Mouse (Mus musculus): Measurements from ENCODE around the gene Atl2.

Atl2 gene

DNA sequence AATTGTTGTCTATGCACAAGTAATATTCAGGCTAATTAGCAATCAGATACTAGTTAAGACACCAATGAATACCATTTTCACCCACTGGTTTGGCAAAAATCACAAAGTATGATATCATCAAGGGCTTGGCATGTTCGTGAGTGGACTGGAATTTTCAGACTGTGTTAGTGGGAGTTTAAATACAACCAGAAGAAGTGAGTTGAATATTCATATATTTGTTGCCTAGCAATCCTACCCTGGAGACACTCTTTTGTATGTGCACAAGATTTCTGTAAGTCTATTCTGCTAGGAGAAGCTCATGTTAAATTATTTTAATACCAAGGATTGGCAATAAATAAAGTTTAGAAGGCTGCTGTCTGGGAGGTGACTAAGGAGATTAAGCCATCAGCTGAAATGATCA is 71.5 kb downstream of the Atl2 start:
- no peak for DNase-seq (ENCODE audit: inconsistent age in 2 of 2, low spot score in 1 of 2)

GRCm38 (mm10) chr17:79818884-79819283 is 77.0 kb downstream of the Atl2 start:
- no peak for DNase-seq (ENCODE audit: inconsistent age in 2 of 2, low spot score in 1 of 2)

DNA sequence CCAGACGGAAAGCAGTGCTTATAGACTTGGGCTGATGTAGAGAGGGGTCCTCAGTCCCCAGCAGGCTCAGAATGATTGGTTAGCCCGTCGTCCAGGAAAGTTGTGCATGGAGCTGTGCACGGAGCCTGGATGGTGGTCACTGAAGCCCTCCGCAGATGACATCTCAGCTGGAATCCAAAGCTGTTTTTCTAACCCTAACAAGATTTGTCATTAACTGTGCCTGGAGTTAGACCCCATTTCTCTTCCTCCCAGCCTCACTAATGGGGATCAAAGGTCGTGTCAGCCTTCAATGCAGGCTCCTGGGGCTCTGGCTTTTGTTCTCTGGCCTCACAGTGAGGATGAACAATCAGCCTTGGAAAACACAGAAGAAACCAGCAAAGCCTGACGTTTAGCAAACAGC is 77.9 kb downstream of the Atl2 start:
- DNase-seq (ENCODE audit: inconsistent age in 2 of 2, low spot score in 1 of 2), result no peak

DNA sequence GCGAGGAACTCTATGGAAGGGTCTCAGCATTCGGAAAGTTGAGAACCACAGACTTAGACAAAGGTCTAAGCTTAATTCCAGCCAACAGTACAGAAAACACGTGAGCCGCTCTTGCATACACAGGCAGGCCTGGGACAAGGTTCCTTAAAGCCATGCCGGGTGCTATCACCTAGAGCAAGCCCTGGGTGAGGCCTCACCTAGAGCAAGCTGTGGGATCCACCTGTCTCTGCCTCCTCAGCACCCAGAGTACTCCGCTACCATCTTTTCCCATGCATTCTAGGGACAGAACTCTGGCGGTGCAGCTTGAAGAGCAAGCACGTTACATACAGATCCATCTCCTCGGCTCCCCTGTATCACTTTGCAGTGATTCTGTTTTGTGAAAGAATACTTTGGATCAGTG is 78.4 kb downstream of the Atl2 start:
- DNase-seq (ENCODE audit: inconsistent age in 2 of 2, low spot score in 1 of 2), result no peak

GRCm38 (mm10) chr17:79816896-79817295 is 79.0 kb downstream of the Atl2 start:
- DNase-seq (ENCODE audit: inconsistent age in 2 of 2, low spot score in 1 of 2), result no peak

GRCm38 (mm10) chr17:79810421-79810820 is 85.5 kb downstream of the Atl2 start:
- DNase-seq (ENCODE audit: inconsistent age in 2 of 2, low spot score in 1 of 2), result no peak

GRCm38 (mm10) chr17:79809491-79810316 is 86.2 kb downstream of the Atl2 start:
- DNase-seq (ENCODE audit: inconsistent age in 2 of 2, low spot score in 1 of 2), result no peak

- no peak for DNase-seq (ENCODE audit: inconsistent age in 2 of 2, low spot score in 1 of 2)
Observed at GRCm38 (mm10) chr17:79807237-79807930, 88.5 kb downstream of the Atl2 start.

DNA sequence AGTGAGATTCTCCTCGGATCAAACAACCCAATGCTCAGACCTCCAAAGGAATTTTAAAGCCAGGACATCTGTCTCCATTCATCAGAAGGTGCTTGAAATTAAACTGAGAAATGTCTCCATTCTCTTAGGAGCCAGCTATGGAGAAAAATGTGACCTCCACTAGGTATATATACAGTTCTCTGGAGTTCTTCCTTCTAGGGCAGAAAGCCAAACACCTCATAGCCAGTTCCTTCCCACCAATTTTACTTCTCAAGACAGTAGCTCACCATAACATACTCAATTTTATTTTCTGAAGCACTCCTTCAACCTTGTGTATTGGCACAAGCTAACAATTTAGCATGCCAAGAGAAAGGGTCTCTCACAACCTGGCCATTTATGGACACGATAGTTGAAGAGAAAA is 91.2 kb downstream of the Atl2 start:
- DNase-seq (ENCODE audit: inconsistent age in 2 of 2, low spot score in 1 of 2), result no peak

DNA sequence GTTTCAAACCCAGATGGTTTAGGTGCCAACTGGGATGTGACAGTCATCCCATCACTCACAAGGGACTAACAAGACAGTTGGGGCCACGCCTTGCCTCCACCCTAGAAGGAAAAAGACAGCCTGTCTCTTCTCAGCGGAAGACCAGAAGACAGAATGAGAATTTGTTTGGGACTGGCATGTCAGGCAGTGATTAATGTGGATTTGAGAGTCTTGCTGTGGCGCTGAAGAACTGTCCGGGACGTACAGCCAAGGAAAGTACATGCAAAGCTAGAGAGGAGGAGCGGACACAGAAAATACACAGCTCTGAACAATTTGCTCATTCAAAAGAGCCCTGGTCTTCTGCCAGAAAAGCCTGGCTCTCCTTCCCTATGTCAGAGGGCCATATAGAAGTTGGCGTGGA is 93.9 kb downstream of the Atl2 start:
- no peak for DNase-seq (ENCODE audit: inconsistent age in 2 of 2, low spot score in 1 of 2)

- no peak for DNase-seq (ENCODE audit: inconsistent age in 2 of 2, low spot score in 1 of 2)
Observed at GRCm38 (mm10) chr17:79798831-79799230, 97.1 kb downstream of the Atl2 start.

All from adrenal gland, adult (tissue).